Mouse (Mus musculus) ES-Bruce4 (cell line): Measurements from ENCODE around the gene Scgb2b21. TPM values are rescaled to one million over a fixed set of nuclear protein-coding genes. Genes with fewer than 3 reads are reported as not detected.
"Not testable (repeated sequence)": the region's sequence is repeated elsewhere in the genome, so short reads cannot be mapped to it uniquely, and the experiment has no call there.

ENCODE experiments used
- H3K27ac ChIP-seq: 2 replicates; pipeline ENCODE4 v1.5.1; 2012; ENCODE audit warnings: low read length, inconsistent platforms; ENCODE audit not compliant: insufficient read depth
- H3K27me3 ChIP-seq: 2 replicates; pipeline ENCODE4 v1.6.1; 2012; ENCODE audit warnings: mild to moderate bottlenecking, low read length, inconsistent platforms; ENCODE audit not compliant: control insufficient read depth, poor library complexity, insufficient read depth, severe bottlenecking
- H3K36me3 ChIP-seq: 2 replicates; pipeline ENCODE4 v1.6.1; 2012; ENCODE audit warnings: inconsistent platforms, mild to moderate bottlenecking, low read length, moderate library complexity; ENCODE audit not compliant: control insufficient read depth, poor library complexity, insufficient read depth, severe bottlenecking
- H3K4me1 ChIP-seq: one replicate; pipeline ENCODE4 v1.8.1; 2011; ENCODE audit warnings: low read length; ENCODE audit not compliant: control insufficient read depth, insufficient read depth
- H3K4me3 ChIP-seq: 2 replicates; pipeline ENCODE4 v1.5.1; 2011; ENCODE audit warnings: low read depth, mild to moderate bottlenecking, low read length
- H3K9ac ChIP-seq: 2 replicates; pipeline ENCODE4 v1.6.1; 2012; ENCODE audit warnings: low read depth, mild to moderate bottlenecking, inconsistent platforms; ENCODE audit not compliant: poor library complexity, severe bottlenecking
- H3K9me3 ChIP-seq: replicated peaks from 2 replicates; pipeline ENCODE4 v1.6.1; 2012; ENCODE audit warnings: mild to moderate bottlenecking, low read length, inconsistent platforms; ENCODE audit not compliant: control insufficient read depth, poor library complexity, insufficient read depth, severe bottlenecking
- CTCF ChIP-seq: IDR thresholded peaks from one replicate; pipeline ENCODE4 v1.8.1; 2011; ENCODE audit warnings: low read depth, low read length
- EP300 ChIP-seq: IDR thresholded peaks from 2 replicates; pipeline ENCODE4 v1.6.1; 2011; ENCODE audit warnings: low read depth, low read length; ENCODE audit not compliant: insufficient read depth
- POLR2A ChIP-seq: IDR thresholded peaks from one replicate; pipeline ENCODE4 v1.8.1; 2011; ENCODE audit warnings: low read length; ENCODE audit not compliant: insufficient read depth
- polyA plus RNA-seq: library from polyadenylated mRNA; stranded (reverse); fragments of >200 nt; gene quantifications from 2 replicates; pipeline ENCODE4 v1.2.4, GENCODE M21; 2011; ENCODE audit warnings: low read depth; ENCODE audit not compliant: missing spikeins, insufficient read depth, insufficient read length

Scgb2b21 gene
- not detected in 2 replicates for polyA plus RNA-seq

GRCm38 (mm10) chr7:33520358-33520757 is at the start of gene Scgb2b21:
Scgb2b21 (minus strand) TSS chr7:33520458.
- no peak within 1 kb of the TSS for H3K27ac ChIP-seq
- H3K9me3 ChIP-seq, result peaks cover 7% of the 10 kb centered on the region; the same call in 1 of the 2 replicates
- no peak within 1 kb of the TSS for H3K4me3 ChIP-seq
- H3K4me1 ChIP-seq, result no peaks in the 10 kb centered on the region
- H3K9ac ChIP-seq, result no peak within 1 kb of the TSS
- no peak for TF ChIP-seq POLR2A
- TF ChIP-seq CTCF, result no peak
- TF ChIP-seq EP300, result no peak
- no peaks in the 10 kb centered on the region for H3K36me3 ChIP-seq
- H3K27me3 ChIP-seq, result no peaks in the 10 kb centered on the region

- not testable (repeated sequence) for H3K27me3 ChIP-seq, H3K36me3 ChIP-seq, H3K4me3 ChIP-seq, H3K4me1 ChIP-seq, H3K9ac ChIP-seq, H3K9me3 ChIP-seq, H3K27ac ChIP-seq
These were observed 23.2 kb upstream of the Scgb2b21 start for GRCm38 (mm10) chr7:33543420-33543819.

Other genes with a start within 250 kb of the Scgb2b21 start
- not detected in 2 replicates for gene Scgb2b19, start 240.1 kb downstream of the Scgb2b21 start, polyA plus RNA-seq
- gene Scgb1b19, start 233.2 kb downstream of the Scgb2b21 start, polyA plus RNA-seq, result not detected in 2 replicates
- gene Scgb2b20, start 154.1 kb downstream of the Scgb2b21 start, polyA plus RNA-seq, result not detected in 2 replicates
- not detected in 2 replicates for gene Scgb1b20, start 147.2 kb downstream of the Scgb2b21 start, polyA plus RNA-seq
- not detected in 2 replicates for gene Scgb2b24, start 218.9 kb upstream of the Scgb2b21 start, polyA plus RNA-seq
- not detected in 2 replicates for gene Scgb1b24, start 223.3 kb upstream of the Scgb2b21 start, polyA plus RNA-seq